Mouse (Mus musculus): ENCODE data around the gene Dyx1c1. TPM values are rescaled to one million over a fixed set of nuclear protein-coding genes. Genes with fewer than 3 reads are reported as not detected.

Dyx1c1 gene
- total RNA-seq, 4 experiments from 2014 or later = 1.5 to 3.1 (median 2.7) TPM

Small RNA genes lying within 50 kb of the gene (microRNA-seq; reads per million reads assigned to microRNA genes)
- gene Gm27353 = 0 reads per million in 2 experiments

Other genes with a start within 250 kb of the Dyx1c1 start
- 1 to 10 TPM; 2.2 to 2.9 (median 2.7) TPM for gene Prtg, start 151.9 kb upstream of the Dyx1c1 start, total RNA-seq (2022)
- 10 to 100 TPM; 26.3 to 31.3 (median 28.8) TPM for gene Pygo1, start 33.1 kb upstream of the Dyx1c1 start, total RNA-seq (2022)
- not detected for gene Gm44503, start 67 bp downstream of the Dyx1c1 start, total RNA-seq (2022)
- gene Ccpg1os, start 26.6 kb downstream of the Dyx1c1 start, total RNA-seq (2022) = 10 to 100 TPM in 3 of 4 experiments, 1 to 10 TPM in 1; 9.2 to 15.1 (median 13.6) TPM
- gene Ccpg1, start 26.6 kb downstream of the Dyx1c1 start, total RNA-seq (2022) = 100 to 1,000 TPM; 130 to 173 (median 150) TPM
- 10 to 100 TPM; 15.5 to 19.3 (median 17.3) TPM for gene Pigb, start 81.6 kb downstream of the Dyx1c1 start, total RNA-seq (2022)
- gene Rab27a, start 86.1 kb downstream of the Dyx1c1 start, total RNA-seq (2022) = 10 to 100 TPM; 17.1 to 18.2 (median 17.9) TPM
- 1 to 10 TPM; 3.0 to 5.4 (median 4.5) TPM for gene Khdc3, start 143.1 kb downstream of the Dyx1c1 start, total RNA-seq (2022)
- 1 to 10 TPM; 1.0 to 4.3 (median 1.3) TPM for gene Gm20509, start 143.7 kb downstream of the Dyx1c1 start, total RNA-seq (2022)
- 10 to 100 TPM; 55.8 to 64.9 (median 60.1) TPM for gene Rsl24d1, start 154.6 kb downstream of the Dyx1c1 start, total RNA-seq (2022)